Mouse (Mus musculus) embryonic stem cell, embryonic (primary cell): ENCODE results near the gene Styk1.

ENCODE experiments used
- CTCF ChIA-PET, 4 experiments: fragments of 300-600 bp in 2 of 4; fragments of 350-600 bp in 2 of 4; sonication (Branson Sonifier 250); formaldehyde crosslinking; loops; one replicate each; lab custom pipeline; 2022; ENCODE audit warnings: inconsistent platforms in 2 of 4; lab: Charles Lee
- POLR2A ChIA-PET, 4 experiments: fragments of 300-600 bp in 2 of 4; fragments of 350-600 bp in 2 of 4; sonication (Branson Sonifier 250); formaldehyde crosslinking; loops; one replicate each; lab custom pipeline; 2022; ENCODE audit warnings: antibody characterized with exemption in 4 of 4, inconsistent platforms in 1 of 4; lab: Charles Lee

The Styk1 gene

DNA sequence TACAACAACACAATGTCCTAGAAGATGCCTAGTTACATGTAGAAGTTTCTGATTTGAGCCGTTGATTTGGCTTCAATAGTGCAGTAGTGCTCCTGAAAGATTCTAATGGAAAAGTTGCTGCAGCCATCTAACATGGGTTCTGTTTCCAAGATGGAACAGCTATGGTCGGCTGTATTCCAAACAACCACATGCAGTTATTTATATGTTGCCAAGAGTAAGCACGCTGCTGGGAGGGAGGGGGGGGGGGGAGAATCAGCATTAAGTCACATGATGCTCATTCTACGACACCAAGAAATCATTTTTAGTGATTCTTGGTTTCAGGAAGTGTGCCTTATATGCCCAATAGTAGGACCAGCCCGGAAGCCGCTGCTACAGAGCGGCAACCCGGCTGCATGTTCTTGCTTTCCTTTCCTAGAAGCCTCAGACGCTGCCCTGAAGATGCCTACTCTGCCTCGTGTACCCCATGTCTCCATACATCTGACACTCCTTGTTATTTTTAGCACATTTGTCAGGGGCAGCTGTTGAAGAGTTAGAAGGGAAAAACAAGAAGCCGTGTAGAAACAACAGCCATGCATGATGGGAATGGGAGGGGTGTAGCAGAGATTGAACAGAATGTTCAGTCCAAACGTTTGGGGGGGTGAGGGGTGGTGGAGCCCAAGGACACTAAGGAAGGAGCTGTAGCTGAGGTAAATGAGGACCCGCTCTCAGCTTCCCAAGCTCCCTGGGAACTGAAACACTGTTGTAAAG lies 21.4 kb upstream of the Styk1 start:
- CTCF ChIA-PET = no interaction called here
- POLR2A ChIA-PET = interaction anchor here (0.6 to 3.1 kb wide), 10 partner anchors 8 to 47 kb away, joined by 3 to 28 read pairs (median 6); partner anchors contain the start of gene Ybx3 (in 1 of the 4)

- ChIA-PET POLR2A (interaction anchor here in 2 of 4 experiments (0.8 to 3.0 kb wide), 4 partner anchors 9 to 16 kb away, joined by 3 to 12 read pairs (median 6); partner anchors contain the start of gene Ybx3 (in 1 of the 2)), CTCF (no interaction called here)
Measured at GRCm38 (mm10) chr6:131373160-131373559, 19.8 kb upstream of the Styk1 start.

DNA sequence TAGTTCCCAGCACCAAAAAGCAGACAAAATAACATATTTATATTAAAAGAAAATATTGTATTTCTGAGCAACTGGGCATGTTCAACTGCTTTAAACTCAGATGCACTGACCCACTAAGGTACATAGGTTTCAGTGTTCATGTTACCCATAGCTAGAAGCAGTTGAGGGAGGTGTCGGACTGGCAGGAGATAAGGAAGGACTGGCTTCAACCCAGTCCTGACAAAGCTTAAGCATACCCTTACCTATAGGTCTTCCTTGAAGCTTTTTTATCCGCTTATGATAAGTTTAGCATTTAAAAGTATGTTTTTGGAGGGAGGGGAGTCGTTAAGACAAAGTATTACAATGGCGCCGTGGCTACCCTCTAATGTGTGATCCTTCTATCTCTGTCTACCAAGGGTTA lies 17.4 kb upstream of the Styk1 start:
- ChIA-PET CTCF (no interaction called here), POLR2A (interaction anchor here in 2 of 4 experiments (1.3 to 7.5 kb wide), 7 partner anchors 9 to 18 kb away, joined by 5 to 94 read pairs (median 8); partner anchors contain the start of gene Ybx3 (in 1 of the 2))

GRCm38 (mm10) chr6:131369866-131370616 lies 16.6 kb upstream of the Styk1 start:
- ChIA-PET POLR2A (interaction anchor here in 2 of 4 experiments (0.7 to 7.5 kb wide), 8 partner anchors 8 to 82 kb away, joined by 3 to 94 read pairs (median 8); partner anchors contain the start of gene Ybx3 (in 1 of the 2)), CTCF (interaction anchor here in 1 of 4 experiments (0.6 kb wide), 1 partner anchor 51 kb away, joined by 5 read pairs; no protein-coding TSS in a partner anchor)

- ChIA-PET POLR2A (interaction anchor here in 3 of 4 experiments (1.0 to 7.5 kb wide), 4 partner anchors 8 to 22 kb away, joined by 3 to 94 read pairs (median 6); no protein-coding TSS in a partner anchor), CTCF (interaction anchor here in 3 of 4 experiments (0.6 to 1.6 kb wide), 10 partner anchors 10 to 631 kb away, joined by 3 to 14 read pairs (median 3); no protein-coding TSS in a partner anchor)
Measured at GRCm38 (mm10) chr6:131367101-131367500, 13.7 kb upstream of the Styk1 start.

- ChIA-PET POLR2A (interaction anchor here in 1 of 4 experiments (0.8 to 2.5 kb wide), 4 partner anchors 12 to 28 kb away, joined by 3 to 15 read pairs (median 4); no protein-coding TSS in a partner anchor), CTCF (no interaction called here)
Measured at GRCm38 (mm10) chr6:131364353-131364752, 11.0 kb upstream of the Styk1 start.

DNA sequence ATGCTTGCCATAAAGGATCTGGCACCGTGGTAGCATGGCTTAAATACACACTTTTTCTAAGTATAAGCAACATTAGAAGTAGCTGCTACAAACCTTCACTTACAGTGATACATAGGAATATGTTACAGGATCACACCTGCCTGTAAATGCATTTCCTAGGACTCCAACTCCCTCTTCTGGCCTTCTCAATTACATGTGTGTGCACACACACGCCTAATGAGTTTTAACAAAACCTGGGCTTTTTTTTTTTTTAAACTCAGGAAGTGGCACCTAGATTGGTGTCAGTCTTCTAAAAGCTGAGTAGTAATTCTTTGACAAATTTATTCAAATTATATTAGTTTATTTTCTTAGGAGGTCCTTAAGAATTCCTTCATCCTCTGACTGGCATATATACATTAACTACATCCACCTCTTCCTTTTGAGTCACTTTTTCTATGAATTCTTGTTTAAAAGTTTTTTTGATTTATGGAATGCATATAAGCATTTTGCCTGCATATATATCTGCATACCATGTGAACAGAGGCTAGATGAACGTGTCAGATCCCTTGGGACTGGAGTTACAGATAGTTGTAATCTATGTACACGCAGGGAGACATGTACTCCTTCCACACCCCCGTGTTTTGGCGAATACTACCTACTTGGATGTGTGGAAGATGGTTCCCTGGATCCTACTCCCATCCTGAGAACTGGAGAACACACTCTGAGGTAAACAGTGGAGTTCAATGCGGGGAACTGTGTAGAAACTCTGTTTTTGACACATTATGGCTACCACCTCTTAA lies 9.8 kb upstream of the Styk1 start:
- CTCF ChIA-PET = no interaction called here
- POLR2A ChIA-PET = interaction anchor here in 2 of 4 experiments (0.7 to 2.5 kb wide), 4 partner anchors 13 to 21 kb away, joined by 3 to 15 read pairs (median 4); no protein-coding TSS in a partner anchor

GRCm38 (mm10) chr6:131360693-131361092 lies 7.3 kb upstream of the Styk1 start:
- CTCF ChIA-PET = no interaction called here
- POLR2A ChIA-PET = interaction anchor here in 2 of 4 experiments (1.0 to 1.9 kb wide), 2 partner anchors 24 to 28 kb away, joined by 3 to 6 read pairs; no protein-coding TSS in a partner anchor

DNA sequence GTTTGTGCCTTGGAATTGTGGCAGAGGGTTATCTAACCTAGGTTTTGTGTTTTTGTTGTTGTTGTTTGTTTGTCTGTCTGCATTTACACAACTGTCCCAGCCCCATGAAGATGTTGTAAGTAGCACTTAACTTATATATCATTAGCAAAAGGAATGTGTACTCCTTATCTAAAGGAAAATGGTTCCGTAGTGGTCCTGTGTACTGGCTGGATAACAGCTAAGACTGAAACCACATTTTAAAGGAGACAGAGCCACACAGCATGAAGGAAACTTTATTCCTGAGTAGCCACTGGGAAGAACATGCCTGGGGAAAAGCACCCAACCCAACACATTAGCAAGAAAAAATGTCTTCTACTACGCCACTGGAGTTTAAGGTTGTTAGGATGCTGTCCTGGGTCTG lies 6.1 kb upstream of the Styk1 start:
- ChIA-PET POLR2A (interaction anchor here in 1 of 4 experiments (1.9 kb wide), 1 partner anchor 25 kb away, joined by 6 read pairs; no protein-coding TSS in a partner anchor), CTCF (no interaction called here)

DNA sequence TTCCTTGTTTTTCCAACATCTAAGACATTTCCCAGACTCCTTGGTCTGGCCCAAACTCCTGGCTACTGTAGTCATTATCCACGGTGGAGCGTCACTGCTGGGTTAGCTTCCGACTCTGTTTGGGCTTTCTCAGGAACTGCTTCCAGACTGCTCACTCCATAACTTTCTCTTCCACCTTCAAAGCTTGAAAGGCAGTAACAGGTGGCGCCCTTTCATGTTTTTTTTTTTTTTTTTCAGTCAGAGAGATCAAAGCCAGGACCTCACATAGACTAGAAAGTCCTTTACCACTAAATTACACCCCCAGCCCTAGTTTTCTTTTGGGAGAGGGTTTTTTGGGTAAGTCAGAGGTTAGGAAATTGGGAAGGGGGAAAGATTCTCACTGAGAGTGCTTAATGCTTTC lies 1.5 kb upstream of the Styk1 start:
- ChIA-PET CTCF (no interaction called here), POLR2A (no interaction called here)

DNA sequence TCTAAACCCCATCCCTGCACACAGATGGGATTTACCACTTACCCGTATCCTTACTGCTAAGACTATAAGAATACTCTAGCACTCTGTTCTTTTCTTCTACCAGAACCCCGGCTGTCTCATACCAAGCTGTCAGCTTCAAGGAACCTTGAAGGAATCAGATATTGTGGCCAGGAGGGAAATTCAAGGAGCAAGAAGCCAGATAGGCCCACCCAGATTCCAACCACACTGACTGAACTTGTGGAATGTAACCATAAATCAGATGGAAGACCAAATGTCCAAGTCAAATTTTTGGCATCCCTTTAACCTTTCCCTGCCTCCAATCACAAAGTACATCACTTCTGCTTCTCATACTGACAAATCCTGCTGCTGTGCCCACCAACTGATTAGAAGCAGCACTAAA lies 6.4 kb downstream of the Styk1 start:
- POLR2A ChIA-PET = no interaction called here
- CTCF ChIA-PET = no interaction called here

DNA sequence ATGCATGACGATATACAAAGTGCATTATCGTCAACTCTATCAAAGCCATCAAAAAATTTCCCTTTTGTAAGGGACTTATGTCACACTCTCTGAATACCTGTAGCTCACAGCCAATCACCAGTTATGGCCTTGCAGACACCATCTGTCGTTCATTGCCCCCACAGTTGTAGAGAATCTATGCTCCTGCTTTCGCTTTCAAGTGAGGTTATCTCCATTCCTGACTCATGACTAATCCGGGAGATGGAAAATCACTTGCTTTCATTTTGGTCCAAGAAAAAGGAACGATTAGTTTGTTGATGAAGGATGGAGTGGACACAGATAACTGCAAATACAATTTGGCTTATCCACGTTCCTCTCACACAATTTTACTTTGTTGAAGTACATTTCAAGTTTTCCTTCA lies 9.1 kb downstream of the Styk1 start:
- CTCF ChIA-PET = no interaction called here
- POLR2A ChIA-PET = no interaction called here

DNA sequence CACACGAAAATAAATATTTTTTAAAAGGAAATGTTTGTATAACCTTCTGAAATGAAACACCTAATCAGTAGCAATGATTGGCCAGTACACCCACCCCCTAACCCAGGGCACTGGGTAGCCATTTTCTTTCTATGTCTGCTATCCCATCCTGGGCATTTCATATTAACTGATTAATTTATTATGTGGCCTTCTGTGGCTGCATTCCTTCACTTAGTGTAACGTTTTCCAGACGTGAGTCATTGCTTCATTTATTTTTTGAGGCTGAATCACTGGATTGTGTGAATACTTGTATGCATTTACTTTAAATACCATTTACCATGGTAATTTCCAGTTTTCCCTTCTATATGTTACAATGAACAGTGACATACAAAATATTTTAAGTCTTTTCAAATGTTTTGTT lies 13.3 kb downstream of the Styk1 start:
- ChIA-PET POLR2A (no interaction called here), CTCF (no interaction called here)

DNA sequence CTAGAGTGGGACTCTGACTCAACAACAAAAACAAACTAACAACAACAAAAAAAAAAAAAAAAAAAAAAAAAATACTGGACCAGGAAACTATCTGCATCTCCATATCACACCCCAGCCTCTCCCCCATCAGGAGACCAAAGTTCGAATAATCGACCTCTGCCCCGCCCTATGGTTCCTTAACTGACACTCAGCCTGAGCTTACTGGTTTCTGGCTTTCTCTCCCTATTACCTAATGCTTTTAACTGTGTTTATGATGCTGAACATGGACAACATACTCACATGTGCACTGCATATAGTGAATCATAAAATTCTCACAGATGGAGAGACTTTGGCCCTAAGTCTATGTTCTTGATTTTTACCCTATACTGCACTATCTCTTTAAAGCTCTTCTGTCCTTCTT lies 14.1 kb downstream of the Styk1 start:
- POLR2A ChIA-PET = no interaction called here
- CTCF ChIA-PET = no interaction called here

GRCm38 (mm10) chr6:131338787-131339186 lies 14.6 kb downstream of the Styk1 start:
- ChIA-PET POLR2A (no interaction called here), CTCF (no interaction called here)

DNA sequence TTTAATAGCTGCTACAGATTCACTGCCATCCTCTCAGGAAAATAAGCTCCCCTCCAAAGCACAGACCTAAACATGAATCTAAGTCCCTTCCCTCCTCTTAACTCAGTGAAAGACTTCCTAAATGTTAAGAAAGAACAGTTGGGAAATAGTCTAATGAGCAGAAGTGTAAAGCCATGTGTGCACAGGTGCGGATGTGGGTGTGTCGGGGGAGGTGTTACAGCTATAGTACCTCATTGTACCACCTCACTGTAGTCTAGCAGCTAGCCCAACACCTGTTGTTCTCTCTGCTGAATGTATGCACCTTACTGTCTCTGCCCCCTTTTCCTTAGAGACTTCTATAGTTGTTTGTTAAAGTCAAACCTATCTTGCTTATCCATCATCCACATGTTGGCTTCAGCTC lies 26.3 kb downstream of the Styk1 start:
- CTCF ChIA-PET = interaction anchor here in 1 of 4 experiments (1.0 kb wide), 1 partner anchor 10 kb away, joined by 3 read pairs; no protein-coding TSS in a partner anchor
- POLR2A ChIA-PET = no interaction called here

GRCm38 (mm10) chr6:131321854-131322639 lies 31.4 kb downstream of the Styk1 start:
- CTCF ChIA-PET = no interaction called here

More at GRCm38 (mm10) chr6:131321854-131322639, 31.4 kb downstream of the Styk1 start:
- POLR2A ChIA-PET = interaction anchor here in 1 of 4 experiments (0.6 to 0.9 kb wide), 2 partner anchors 10 to 16 kb away, joined by 3 read pairs; no protein-coding TSS in a partner anchor
